Mouse (Mus musculus) MEL (cell line): ENCODE data around the gene Gm2696. TPM values are rescaled to one million over a fixed set of nuclear protein-coding genes. Genes with fewer than 3 reads are reported as not detected.

Source experiments
- DNase-seq: peaks from one replicate; pipeline ENCODE4 v3.0.0; 2011; ENCODE audit warnings: low read depth, low spot score
- H3K27ac ChIP-seq: 2 replicates; pipeline ENCODE4 v1.5.1; 2012; ENCODE audit warnings: low read depth, mild to moderate bottlenecking, control low read depth, low read length, moderate library complexity; ENCODE audit not compliant: control insufficient read depth
- H3K27me3 ChIP-seq, 2 experiments: fragments of 150-350 bp in 1 of 2; sonication (generic) in 1 of 2; 2 replicates each; pipeline ENCODE4 v1.6.1; 2012; ENCODE audit warnings: low read length in 2 of 2, mild to moderate bottlenecking in 2 of 2, improper control_type of control experiment in 1 of 2, moderate library complexity in 1 of 2; ENCODE audit not compliant: insufficient read depth in 2 of 2, control insufficient read depth in 1 of 2
- H3K36me3 ChIP-seq, 2 experiments: 2 replicates each; pipeline ENCODE4 v1.6.1; 2012 to 2014; ENCODE audit warnings: low read length in 2 of 2, improper control_type of control experiment in 1 of 2, inconsistent platforms in 1 of 2, mild to moderate bottlenecking in 1 of 2; ENCODE audit not compliant: insufficient read depth in 2 of 2, control insufficient read depth in 1 of 2
- H3K4me1 ChIP-seq, 2 experiments: fragments of 150-350 bp in 1 of 2; sonication (generic) in 1 of 2; 2 replicates each; pipeline ENCODE4 v1.6.1; 2012; ENCODE audit warnings: low read length in 2 of 2, improper control_type of control experiment in 1 of 2, mild to moderate bottlenecking in 1 of 2; ENCODE audit not compliant: insufficient read depth in 2 of 2, control insufficient read depth in 1 of 2
- H3K4me3 ChIP-seq, 2 experiments: fragments of 150-350 bp in 1 of 2; sonication (generic) in 1 of 2; 2 replicates each; pipeline ENCODE4 v1.5.1; 2012; ENCODE audit warnings: low read depth in 2 of 2, low read length in 2 of 2, mild to moderate bottlenecking in 2 of 2, moderate library complexity in 2 of 2, control low read depth in 1 of 2, improper control_type of control experiment in 1 of 2; ENCODE audit not compliant: control insufficient read depth in 1 of 2, insufficient read depth in 1 of 2
- H3K79me2 ChIP-seq: 2 replicates; pipeline ENCODE4 v1.6.1; 2012; ENCODE audit warnings: mild to moderate bottlenecking, low read length, moderate library complexity; ENCODE audit not compliant: control insufficient read depth, poor library complexity, insufficient read depth
- H3K9ac ChIP-seq: 2 replicates; pipeline ENCODE4 v1.6.1; 2012; ENCODE audit warnings: low read depth, mild to moderate bottlenecking, control low read depth, low read length, moderate library complexity; ENCODE audit not compliant: control insufficient read depth, poor library complexity, severe bottlenecking
- H3K9me3 ChIP-seq: fragments of 150-350 bp; sonication (generic); replicated peaks from 2 replicates; pipeline ENCODE4 v1.6.1; 2012; ENCODE audit warnings: mild to moderate bottlenecking, low read length, improper control_type of control experiment, moderate library complexity; ENCODE audit not compliant: insufficient read depth
- CTCF ChIP-seq, 3 experiments: IDR thresholded peaks in 2 of 3; conservative IDR thresholded peaks in 1 of 3; 2 replicates each; pipeline ENCODE4 v1.5.1; 2011 to 2012; ENCODE audit warnings: low read length in 3 of 3, low read depth in 2 of 3, mild to moderate bottlenecking in 2 of 3, improper control_type of control experiment in 1 of 3, inconsistent platforms in 1 of 3, mixed read lengths in 1 of 3, moderate library complexity in 1 of 3; ENCODE audit not compliant: control insufficient read depth in 1 of 3, insufficient read depth in 1 of 3, poor library complexity in 1 of 3, severe bottlenecking in 1 of 3
- MYC ChIP-seq: IDR thresholded peaks from 2 replicates; pipeline ENCODE4 v1.6.1; 2011; ENCODE audit warnings: low read depth, mild to moderate bottlenecking, low read length, improper control_type of control experiment, moderate library complexity
- RAD21 ChIP-seq: IDR thresholded peaks from 2 replicates; pipeline ENCODE4 v1.6.1; 2011; ENCODE audit warnings: mild to moderate bottlenecking, low read depth, low read length, improper control_type of control experiment
- SIN3A ChIP-seq: IDR thresholded peaks from 2 replicates; pipeline ENCODE4 v1.6.1; 2012; ENCODE audit warnings: low read length, improper control_type of control experiment, inconsistent platforms
- SMC3 ChIP-seq: IDR thresholded peaks from 2 replicates; pipeline ENCODE4 v1.6.1; 2011; ENCODE audit warnings: low read depth, low read length, improper control_type of control experiment
- ZC3H11A ChIP-seq: IDR thresholded peaks from 2 replicates; pipeline ENCODE4 v1.6.1; 2012; ENCODE audit warnings: low read depth, mild to moderate bottlenecking, inconsistent platforms, low read length, improper control_type of control experiment
- polyA plus RNA-seq, 2 experiments: library from polyadenylated mRNA; stranded (reverse) in 1 of 2; unstranded in 1 of 2; fragments of >175 nt in 1 of 2; fragments of >200 nt in 1 of 2; gene quantifications; 2 replicates each; pipeline versions ENCODE4 v1.2.1 to v1.2.4; 2012; ENCODE audit warnings: low replicate concordance in 2 of 2, low read depth in 1 of 2; ENCODE audit not compliant: insufficient read length in 2 of 2, insufficient read depth in 1 of 2, missing spikeins in 1 of 2
- total RNA-seq: library from RNA; depleted of rRNA; stranded (reverse); fragments of 300-350 nt; gene quantifications from 2 replicates; pipeline ENCODE4 v1.2.3, GENCODE M21; 2012; rRNA removed

Gm2696 gene
- total and polyA plus RNA-seq, 3 experiments, result not detected

GRCm38 (mm10) chr10:77880305-77880704 is 65.8 kb downstream of the Gm2696 start:
- Histone ChIP-seq H3K4me1 (0 out of 4 replicates have a peak, but pooled peaks cover 0 to 2% of the 10 kb centered on the region in 2 experiments), H3K9me3 (no peaks in the 10 kb centered on the region), H3K36me3 (no peaks in the 10 kb centered on the region), H3K79me2 (no peaks in the 10 kb centered on the region), H3K4me3 (no peak overlapping the region), H3K27me3 (no peaks in the 10 kb centered on the region), H3K27ac (no peak overlapping the region), H3K9ac (no peak overlapping the region)
- TF ChIP-seq SIN3A (no peak), ZC3H11A (no peak), SMC3 (0 out of 2 replicates have a peak, but pooled peaks have one; percentile 17), RAD21 (peak; percentile 43), CTCF (IDR thresholded peaks at IDR 0.05 in 2 of 3, conservative IDR thresholded peaks at IDR 0.05 in 1 of 3; ENCODE audit: control insufficient read depth in 1 of 3, insufficient read depth in 1 of 3, low read depth in 2 of 3, low read length in 3 of 3, poor library complexity in 1 of 3, severe bottlenecking in 1 of 3) (peak in 2 of 3 experiments; percentile 34 to 42; a peak in 4 of 6 replicates)
- peak; percentile 41 for DNase-seq

- Histone ChIP-seq H3K36me3 (no peaks in the 10 kb centered on the region), H3K9ac (no peak overlapping the region), H3K79me2 (no peaks in the 10 kb centered on the region), H3K4me3 (no peak overlapping the region), H3K27ac (no peak overlapping the region), H3K4me1 (0 out of 4 replicates have a peak, but pooled peaks cover 0 to 2% of the 10 kb centered on the region in 2 experiments), H3K27me3 (0 out of 4 replicates have a peak, but pooled peaks cover 0 to 1% of the 10 kb centered on the region in 2 experiments), H3K9me3 (no peaks in the 10 kb centered on the region)
- TF ChIP-seq CTCF (IDR thresholded peaks at IDR 0.05 in 2 of 3, conservative IDR thresholded peaks at IDR 0.05 in 1 of 3; ENCODE audit: control insufficient read depth in 1 of 3, insufficient read depth in 1 of 3, low read depth in 2 of 3, low read length in 3 of 3, poor library complexity in 1 of 3, severe bottlenecking in 1 of 3) (peak; percentile 37 to 61 (median 45)), SMC3 (peak; percentile 32), MYC (no peak)
- peak; percentile 28 for DNase-seq
Observed at GRCm38 (mm10) chr10:77882553-77882952, 68.1 kb downstream of the Gm2696 start.

Other genes starting within 250 kb of the Gm2696 start
Only the 30 nearest of the 33 such genes appear.
- 145 and 151 TPM in 2 replicates for gene Sumo3, start 208.6 kb upstream of the Gm2696 start, total RNA-seq
- gene Sumo3, start 208.6 kb upstream of the Gm2696 start, polyA plus RNA-seq, result 100 to 1,000 TPM in 1 of 2 experiments, not detected in 1; 342 TPM
- 3.5 and 3.7 TPM in 2 replicates for gene Gm49325, start 208.5 kb upstream of the Gm2696 start, total RNA-seq
- 1 to 10 TPM in 1 of 2 experiments, not detected in 1; 1.0 TPM for gene Gm49325, start 208.5 kb upstream of the Gm2696 start, polyA plus RNA-seq
- 55.2 and 62.4 TPM in 2 replicates for gene Ube2g2, start 192.4 kb upstream of the Gm2696 start, total RNA-seq
- 100 to 1,000 TPM in 1 of 2 experiments, not detected in 1; 112 TPM for gene Ube2g2, start 192.4 kb upstream of the Gm2696 start, polyA plus RNA-seq
- gene Tspear, start 128.1 kb upstream of the Gm2696 start, total RNA-seq, result 1.2 and 1.8 TPM in 2 replicates
- 1 to 10 TPM in 1 of 2 experiments, not detected in 1; 3.8 TPM for gene Tspear, start 128.1 kb upstream of the Gm2696 start, polyA plus RNA-seq
- gene Gm19402, start 123.9 kb upstream of the Gm2696 start, total RNA-seq, result not detected in 2 replicates
- not detected for gene Gm19402, start 123.9 kb upstream of the Gm2696 start, polyA plus RNA-seq
- gene Gm9508, start 117.4 kb upstream of the Gm2696 start, total RNA-seq, result not detected in 2 replicates
- gene Gm9508, start 117.4 kb upstream of the Gm2696 start, polyA plus RNA-seq, result not detected
- not detected in 2 replicates for gene Gm10272, start 108.1 kb upstream of the Gm2696 start, total RNA-seq
- not detected for gene Gm10272, start 108.1 kb upstream of the Gm2696 start, polyA plus RNA-seq
- not detected in 2 replicates for gene Gm10024, start 103.2 kb upstream of the Gm2696 start, total RNA-seq
- not detected for gene Gm10024, start 103.2 kb upstream of the Gm2696 start, polyA plus RNA-seq
- gene Gm10142, start 98.9 kb upstream of the Gm2696 start, total RNA-seq, result not detected in 2 replicates
- gene Gm10142, start 98.9 kb upstream of the Gm2696 start, polyA plus RNA-seq, result not detected
- gene Krtap12-1, start 94.1 kb upstream of the Gm2696 start, total RNA-seq, result not detected in 2 replicates
- gene Krtap12-1, start 94.1 kb upstream of the Gm2696 start, polyA plus RNA-seq, result not detected
- gene Gm10100, start 88.2 kb upstream of the Gm2696 start, total RNA-seq, result not detected in 2 replicates
- not detected for gene Gm10100, start 88.2 kb upstream of the Gm2696 start, polyA plus RNA-seq
- gene Gm18596, start 72.0 kb upstream of the Gm2696 start, total RNA-seq, result not detected in 2 replicates
- not detected for gene Gm18596, start 72.0 kb upstream of the Gm2696 start, polyA plus RNA-seq
- not detected in 2 replicates for gene Gm9736, start 63.3 kb upstream of the Gm2696 start, total RNA-seq
- not detected for gene Gm9736, start 63.3 kb upstream of the Gm2696 start, polyA plus RNA-seq
- not detected in 2 replicates for gene Gm3233, start 55.0 kb upstream of the Gm2696 start, total RNA-seq
- not detected for gene Gm3233, start 55.0 kb upstream of the Gm2696 start, polyA plus RNA-seq
- gene Gm3238, start 43.4 kb upstream of the Gm2696 start, total RNA-seq, result not detected in 2 replicates
- gene Gm3238, start 43.4 kb upstream of the Gm2696 start, polyA plus RNA-seq, result not detected
- gene Gm7138, start 37.7 kb upstream of the Gm2696 start, total RNA-seq, result not detected in 2 replicates
- gene Gm7138, start 37.7 kb upstream of the Gm2696 start, polyA plus RNA-seq, result not detected
- not detected in 2 replicates for gene Gm3250, start 32.1 kb upstream of the Gm2696 start, total RNA-seq
- not detected for gene Gm3250, start 32.1 kb upstream of the Gm2696 start, polyA plus RNA-seq
- gene Gm7137, start 26.5 kb upstream of the Gm2696 start, total RNA-seq, result not detected in 2 replicates
- not detected for gene Gm7137, start 26.5 kb upstream of the Gm2696 start, polyA plus RNA-seq
- gene Gm9639, start 19.6 kb upstream of the Gm2696 start, total RNA-seq, result not detected in 2 replicates
- gene Gm9639, start 19.6 kb upstream of the Gm2696 start, polyA plus RNA-seq, result not detected
- gene Gm19668, start 15.5 kb upstream of the Gm2696 start, total RNA-seq, result not detected in 2 replicates
- not detected for gene Gm19668, start 15.5 kb upstream of the Gm2696 start, polyA plus RNA-seq
- gene Gm9507, start 2.8 kb upstream of the Gm2696 start, total RNA-seq, result not detected in 2 replicates
- not detected for gene Gm9507, start 2.8 kb upstream of the Gm2696 start, polyA plus RNA-seq
- not detected in 2 replicates for gene Krtap10-4, start 12.4 kb downstream of the Gm2696 start, total RNA-seq
- gene Krtap10-4, start 12.4 kb downstream of the Gm2696 start, polyA plus RNA-seq, result not detected
- not detected in 2 replicates for gene Krtap10-10, start 21.3 kb downstream of the Gm2696 start, total RNA-seq
- not detected for gene Krtap10-10, start 21.3 kb downstream of the Gm2696 start, polyA plus RNA-seq
- gene Gm36176, start 32.1 kb downstream of the Gm2696 start, total RNA-seq, result not detected in 2 replicates
- gene Gm36176, start 32.1 kb downstream of the Gm2696 start, polyA plus RNA-seq, result not detected
- not detected in 2 replicates for gene Gm10318, start 38.2 kb downstream of the Gm2696 start, total RNA-seq
- gene Gm10318, start 38.2 kb downstream of the Gm2696 start, polyA plus RNA-seq, result not detected
- gene Gm3285, start 47.3 kb downstream of the Gm2696 start, total RNA-seq, result not detected in 2 replicates
- not detected for gene Gm3285, start 47.3 kb downstream of the Gm2696 start, polyA plus RNA-seq
- 0.10 and 0.15 TPM in 2 replicates for gene Lrrc3, start 87.9 kb downstream of the Gm2696 start, total RNA-seq
- under 1 TPM in 1 of 2 experiments, not detected in 1; 0.74 TPM for gene Lrrc3, start 87.9 kb downstream of the Gm2696 start, polyA plus RNA-seq
- gene Trpm2, start 155.9 kb downstream of the Gm2696 start, total RNA-seq, result 5.7 and 7.8 TPM in 2 replicates
- gene Trpm2, start 155.9 kb downstream of the Gm2696 start, polyA plus RNA-seq, result 10 to 100 TPM in 1 of 2 experiments, not detected in 1; 18.5 TPM
- gene 1810043G02Rik, start 163.8 kb downstream of the Gm2696 start, total RNA-seq, result 9.3 and 10.7 TPM in 2 replicates
- gene 1810043G02Rik, start 163.8 kb downstream of the Gm2696 start, polyA plus RNA-seq, result 10 to 100 TPM in 1 of 2 experiments, not detected in 1; 15.6 TPM
- 84.8 and 165 TPM in 2 replicates for gene Pfkl, start 195.4 kb downstream of the Gm2696 start, total RNA-seq
- 100 to 1,000 TPM in 1 of 2 experiments, not detected in 1; 267 TPM for gene Pfkl, start 195.4 kb downstream of the Gm2696 start, polyA plus RNA-seq